Comparison of ENCODE assay signal across 7 mouse cellular contexts in the genomic region with DNA sequence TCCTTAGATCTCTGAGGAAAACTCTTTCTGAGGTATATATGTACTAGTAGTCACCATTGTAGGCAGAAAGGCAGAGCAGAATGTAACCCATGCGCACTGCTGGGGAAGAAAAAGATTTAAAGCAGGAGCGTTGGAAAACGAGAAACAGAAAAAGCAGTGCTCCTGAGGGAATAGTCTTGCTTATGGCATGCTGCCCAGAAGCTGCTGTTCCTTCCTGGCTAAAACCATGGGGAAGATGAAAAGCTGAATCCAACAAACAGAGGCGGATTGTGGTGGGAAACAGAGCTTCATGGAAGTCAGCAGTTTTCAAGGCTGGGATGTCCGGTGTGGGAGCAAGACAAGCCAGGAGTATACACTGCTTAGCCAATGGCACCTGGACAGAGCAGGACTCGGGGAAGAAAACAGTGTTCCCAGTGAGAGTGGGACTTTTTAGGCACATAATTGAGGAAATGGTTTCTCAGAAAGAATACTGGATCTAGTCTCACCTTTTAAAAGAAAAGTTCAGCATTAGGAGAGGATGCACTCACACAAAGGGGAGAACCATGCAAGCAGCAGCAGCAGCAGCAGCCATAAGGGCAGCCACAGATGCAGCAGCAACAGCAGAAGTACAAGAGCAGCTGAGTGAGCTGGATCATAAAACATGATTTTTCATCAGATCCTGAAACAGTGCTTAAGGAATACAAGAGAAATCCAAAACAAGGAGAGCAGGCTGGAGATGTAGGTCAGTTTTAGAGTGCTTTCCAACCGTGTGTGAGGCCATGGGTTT. TPM values are rescaled to one million over a fixed set of nuclear protein-coding genes. Genes with fewer than 3 reads are reported as not detected.
DNase-seq lines count a peak whose midpoint lies in the region; TF ChIP-seq lines count a peak whose summit lies in the region.

No protein-coding gene starts in this region.

- H3K27ac ChIP-seq in kidney, adult 2 months (ENCODE audit: insufficient read depth, low read depth, low read length) = no peak overlapping the region

- intact Hi-C loops in left cerebral cortex, postnatal 36 days (cut with DNase I) = no loop called here

- no peak for TF ChIP-seq CTCF in kidney, adult 2 months (conservative IDR thresholded peaks at IDR 0.05; ENCODE audit: insufficient read depth, insufficient read length, low read depth, low read length)
- no peak for TF ChIP-seq CTCF in brain, embryonic 14.5 days (IDR thresholded peaks at IDR 0.05; ENCODE audit: borderline replicate concordance, extremely low read depth, insufficient read depth, insufficient read length)

- H3K4me3 ChIP-seq in kidney, adult 2 months (ENCODE audit: insufficient read depth, low read depth, low read length) = no peak overlapping the region

- H3K4me1 ChIP-seq in kidney, adult 2 months (ENCODE audit: control insufficient read depth, insufficient read depth, low read length) = no peaks in the 10 kb centered on the region

- H3K36me3 ChIP-seq in kidney, adult 2 months (ENCODE audit: control insufficient read depth, insufficient read depth, low read length) = no peaks in the 10 kb centered on the region

- TF ChIP-seq POLR2A in kidney, adult 2 months (IDR thresholded peaks at IDR 0.05; ENCODE audit: low read depth, low read length) = no peak
- no peak for TF ChIP-seq POLR2A in brain, embryonic 14.5 days (IDR thresholded peaks at IDR 0.05; ENCODE audit: borderline replicate concordance, extremely low read depth, insufficient read depth, insufficient read length, poor library complexity, severe bottlenecking)

- DNase-seq in kidney, adult 2 months = peak; percentile 2
- no peak for DNase-seq in kidney, adult 8-10 months
- peak; percentile 81 for DNase-seq in brain, embryonic 14.5 days (ENCODE audit: low read depth)
- peak; percentile 6 for DNase-seq in forelimb bud, embryonic 11.5 days (ENCODE audit: low read depth, low spot score)
- DNase-seq in left cerebral cortex, postnatal 36 days (ENCODE audit: low spot score in 2 of 2) = peak; percentile 15 to 23
- DNase-seq in spleen, adult 18-20 months = no peak
- no peak for DNase-seq in cerebellum, adult 11-12 months

- 50% methylated on average over 7 of the region's 7 CpGs for WGBS in kidney, adult 2 months

- H3K27me3 ChIP-seq in kidney, adult 2 months (replicated peaks; ENCODE audit: control insufficient read depth, insufficient read depth, low read length) = no peaks in the 10 kb centered on the region

RNA-seq across cellular contexts. Expression of a gene that starts 33.0 kb away (rescaled TPM):
- 6.1 and 7.0 TPM in 2 replicates for polyA plus RNA-seq in kidney, adult 2 months (2012; rRNA removed)
- 41.5 and 45.9 TPM in 2 replicates for polyA plus RNA-seq in brain, embryonic 14.5 days (2012; rRNA removed)
- 10 to 100 TPM; 59.7 to 78.8 TPM for total RNA-seq in left cerebral cortex, postnatal 36 days (2021)

Comparison
In these comparisons a context has a peak if more than half of its experiments do, and no peak if none do; other contexts are left out.
1. DNase-seq: peak in kidney, adult 2 months (single experiment), brain, embryonic 14.5 days (single experiment), forelimb bud, embryonic 11.5 days (single experiment) and left cerebral cortex, postnatal 36 days (2 of 2); none in kidney, adult 8-10 months (0 of 2), spleen, adult 18-20 months (0 of 2) and cerebellum, adult 11-12 months (single experiment).